Comparison of ENCODE assay signal across 8 mouse cellular contexts in the genomic region with DNA sequence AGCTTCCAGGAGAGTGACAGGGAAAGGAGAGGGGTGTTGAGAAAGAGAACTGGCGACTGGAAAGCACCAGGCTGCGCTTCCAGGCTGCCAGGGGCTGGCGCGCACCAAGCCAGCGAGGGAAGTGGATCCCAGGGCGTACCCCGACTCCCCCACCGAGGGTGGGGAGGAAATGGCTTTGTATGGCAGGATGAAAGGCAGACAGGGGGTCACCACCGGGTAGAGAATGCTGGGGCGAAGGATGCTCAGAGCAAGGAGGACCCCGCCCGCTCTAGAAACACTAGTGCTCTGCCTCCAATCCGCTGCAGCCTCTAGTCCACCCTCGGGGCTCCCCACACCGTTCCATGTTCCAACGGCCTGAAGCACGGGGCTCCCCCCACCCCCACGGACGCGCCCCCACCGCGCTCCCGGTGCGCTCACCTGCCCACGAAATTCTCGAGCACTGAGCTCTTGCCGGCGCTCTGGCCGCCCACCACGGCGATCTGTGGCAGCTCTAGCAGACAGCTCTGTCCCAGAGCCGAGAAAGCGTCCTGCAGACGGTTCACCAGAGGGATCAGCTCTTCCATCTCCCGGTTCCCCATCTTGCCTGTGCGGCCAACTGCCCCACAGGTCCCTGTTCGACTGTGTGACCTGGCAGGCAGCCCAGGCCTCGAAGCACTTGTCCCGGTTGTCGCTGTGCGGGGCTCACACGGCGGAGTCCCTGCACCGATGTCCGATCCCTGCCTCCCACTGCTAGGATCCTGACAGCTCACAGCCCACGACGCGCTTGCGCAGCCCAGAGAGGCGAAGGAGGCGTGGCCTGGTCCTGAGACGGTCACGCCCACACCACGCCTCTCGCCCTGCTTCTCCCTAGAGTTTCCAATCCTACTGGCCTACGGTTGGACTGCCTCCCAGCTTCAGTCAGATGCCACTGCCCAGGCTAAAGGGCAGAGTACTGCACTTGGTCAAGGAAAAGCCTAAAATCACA. TPM values are rescaled to one million over a fixed set of nuclear protein-coding genes. Genes with fewer than 3 reads are reported as not detected.
DNase-seq lines count a peak whose midpoint lies in the region; ATAC-seq and TF ChIP-seq lines count a peak whose summit lies in the region.

A gene (minus strand): TSS at position 789 of the 964 bp plus-strand sequence.

- peak within 1 kb of the TSS; percentile 74 for H3K4me2 ChIP-seq in forebrain, embryonic 14.5 days (ENCODE audit: low read length)
- peak within 1 kb of the TSS; percentile 70 for H3K4me2 ChIP-seq in liver, embryonic 15.5 days
- H3K4me2 ChIP-seq in neural tube, embryonic 13.5 days: peak within 1 kb of the TSS; percentile 69

- no peaks in the 10 kb centered on the region for H3K9me3 ChIP-seq in E14TG2a.4 (ENCODE audit: low read length)
- no peaks in the 10 kb centered on the region for H3K9me3 ChIP-seq in forebrain, embryonic 14.5 days (replicated peaks; ENCODE audit: control insufficient read depth, low read length)
- H3K9me3 ChIP-seq in liver, embryonic 15.5 days (replicated peaks): no peaks in the 10 kb centered on the region
- no peaks in the 10 kb centered on the region for H3K9me3 ChIP-seq in neural tube, embryonic 13.5 days

- H3K27ac ChIP-seq in forebrain, embryonic 14.5 days (ENCODE audit: low read depth, low read length): peak within 1 kb of the TSS; percentile 54; the same call in 1 of the 2 replicates
- H3K27ac ChIP-seq in liver, embryonic 15.5 days (replicated peaks): no peak within 1 kb of the TSS
- peak within 1 kb of the TSS; percentile 87 for H3K27ac ChIP-seq in neural tube, embryonic 13.5 days (replicated peaks)

- H3K9ac ChIP-seq in forebrain, embryonic 14.5 days (ENCODE audit: low read length): peak within 1 kb of the TSS; percentile 78
- no peak within 1 kb of the TSS for H3K9ac ChIP-seq in liver, embryonic 15.5 days
- H3K9ac ChIP-seq in neural tube, embryonic 13.5 days: peak within 1 kb of the TSS; percentile 81

- peak within 1 kb of the TSS; percentile 85 for H3K4me3 ChIP-seq in E14TG2a.4 (replicated peaks; ENCODE audit: low read length)
- peak within 1 kb of the TSS; percentile 70 for H3K4me3 ChIP-seq in forebrain, embryonic 14.5 days (ENCODE audit: low read depth, low read length)
- H3K4me3 ChIP-seq in liver, embryonic 15.5 days (replicated peaks): peak within 1 kb of the TSS; percentile 55
- peak within 1 kb of the TSS; percentile 70 for H3K4me3 ChIP-seq in neural tube, embryonic 13.5 days

- peaks cover 13% of the 10 kb centered on the region for H3K4me1 ChIP-seq in E14TG2a.4 (replicated peaks; ENCODE audit: low read depth, low read length)
- peaks cover 3% of the 10 kb centered on the region; the same call in 1 of the 2 replicates for H3K4me1 ChIP-seq in forebrain, embryonic 14.5 days (ENCODE audit: control insufficient read depth, insufficient read depth, low read length)
- H3K4me1 ChIP-seq in liver, embryonic 15.5 days (replicated peaks): peaks cover 9% of the 10 kb centered on the region; the same call in 1 of the 2 replicates
- peaks cover 19% of the 10 kb centered on the region for H3K4me1 ChIP-seq in neural tube, embryonic 13.5 days (replicated peaks)

- DNase-seq in cerebellum, adult 11 months: peak; percentile 96
- peak; percentile 95 for DNase-seq in forebrain, embryonic 14.5 days (ENCODE audit: low spot score)
- DNase-seq in heart, postnatal 10 days: peak; percentile 88 to 89
- peak; percentile 92 to 95 for DNase-seq in kidney, postnatal 4 days
- peak; percentile 87 for DNase-seq in testis, postnatal 14 days (ENCODE audit: low spot score)

- peaks cover 45% of the 10 kb centered on the region for H3K27me3 ChIP-seq in E14TG2a.4 (ENCODE audit: insufficient read depth, low read length)
- H3K27me3 ChIP-seq in forebrain, embryonic 14.5 days (replicated peaks; ENCODE audit: control insufficient read depth, insufficient read depth, low read length): no peaks in the 10 kb centered on the region
- peaks cover 36% of the 10 kb centered on the region for H3K27me3 ChIP-seq in liver, embryonic 15.5 days
- no peaks in the 10 kb centered on the region for H3K27me3 ChIP-seq in neural tube, embryonic 13.5 days

- no peak for TF ChIP-seq CTCF in E14TG2a.4 (conservative IDR thresholded peaks at IDR 0.05; ENCODE audit: low read length)

- peak; percentile 98 for ATAC-seq in forebrain, embryonic 14.5 days
- ATAC-seq in liver, embryonic 15.5 days (ENCODE audit: insufficient read depth): peak; percentile 89
- peak; percentile 99 for ATAC-seq in neural tube, embryonic 13.5 days (ENCODE audit: low read depth)

- intact Hi-C loops in heart, postnatal 10 days (cut with DNase I): loop anchor here (5.0 to 10.0 kb wide), 3 partner anchors 55 to 113 kb away; no protein-coding TSS in a partner anchor

- WGBS in forebrain, embryonic 14.5 days: under 1% methylated on average over 54 of the region's 56 CpGs
- WGBS in liver, embryonic 15.5 days (ENCODE audit: insufficient replicate concordance): 2% methylated on average over 56 of the region's 56 CpGs
- WGBS in neural tube, embryonic 13.5 days: under 1% methylated on average over 56 of the region's 56 CpGs

- H3K36me3 ChIP-seq in E14TG2a.4 (ENCODE audit: insufficient read depth, low read length): no peaks in the 10 kb centered on the region
- no peaks in the 10 kb centered on the region for H3K36me3 ChIP-seq in forebrain, embryonic 14.5 days (ENCODE audit: control insufficient read depth, insufficient read depth, low read length)
- no peaks in the 10 kb centered on the region for H3K36me3 ChIP-seq in liver, embryonic 15.5 days (replicated peaks)
- no peaks in the 10 kb centered on the region for H3K36me3 ChIP-seq in neural tube, embryonic 13.5 days

RNA-seq across cellular contexts. Expression of the gene that starts here (rescaled TPM):
- polyA plus RNA-seq in forebrain, embryonic 14.5 days (2014; fragmentation: Nextera tagmentation; extraction: Ambion mirVana): 20.6 and 28.5 TPM in 2 replicates
- total RNA-seq in heart, postnatal 10 days (2021): 1 to 10 TPM; 6.4 to 8.4 TPM
- 0.97 and 1.2 TPM in 2 replicates for polyA plus RNA-seq in liver, embryonic 15.5 days (2015; fragmentation: Nextera tagmentation; extraction: Ambion mirVana)
- polyA plus RNA-seq in neural tube, embryonic 13.5 days (2015; fragmentation: Nextera tagmentation; extraction: Ambion mirVana): 41.6 and 46.5 TPM in 2 replicates
